Mouse (Mus musculus) E14TG2a.4 (cell line): ENCODE data around the gene Vps54.

Experiments used
- CTCF ChIP-seq: conservative IDR thresholded peaks from 2 replicates; pipeline ENCODE4 v1.5.1; 2014; ENCODE audit warnings: low read length
- NANOG ChIP-seq: IDR thresholded peaks from 2 replicates; pipeline ENCODE4 v1.6.1; 2014; ENCODE audit warnings: borderline replicate concordance, low read length, mixed read lengths
- POU5F1 ChIP-seq: IDR thresholded peaks from 2 replicates; pipeline ENCODE4 v1.6.1; 2014; ENCODE audit warnings: low read length, borderline replicate concordance

DNA sequence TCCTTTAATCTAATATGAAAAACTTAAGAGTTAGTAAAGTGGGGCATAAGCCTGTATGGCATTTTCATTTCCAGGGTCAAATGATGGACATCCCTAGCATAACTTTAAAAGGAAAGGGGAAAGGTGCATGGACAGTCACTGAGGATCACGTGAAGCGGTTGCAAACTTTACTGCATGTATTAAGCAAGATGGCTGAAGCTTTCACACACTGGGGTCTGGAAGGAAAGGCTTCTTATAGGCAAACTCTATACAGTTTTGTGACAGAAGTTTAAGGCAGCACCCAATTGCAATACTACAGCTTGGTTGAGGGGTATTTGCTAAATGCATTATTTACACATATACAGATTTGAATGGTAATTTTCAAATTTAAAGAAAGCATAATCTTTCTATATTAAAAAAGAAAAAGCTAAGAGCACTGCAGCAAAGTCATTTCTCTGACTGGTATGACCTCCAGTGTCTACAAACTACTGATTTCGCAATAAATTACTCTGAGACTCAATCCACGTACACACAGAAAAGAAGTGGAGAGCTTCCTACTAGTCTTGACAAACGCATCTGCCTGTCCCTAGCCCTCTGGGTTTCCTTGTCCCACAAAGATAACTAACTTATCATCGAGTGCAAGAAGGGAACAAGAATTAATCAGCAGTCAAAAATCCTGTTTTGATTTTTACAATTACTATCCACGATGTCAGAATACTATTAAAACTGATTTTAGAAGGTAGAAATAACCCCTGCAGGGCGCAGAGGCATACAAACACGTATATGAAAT lies 130.4 kb downstream of the Vps54 start:
- no peak for TF ChIP-seq CTCF
- TF ChIP-seq POU5F1, result no peak
- TF ChIP-seq NANOG, result no peak
